Mouse (Mus musculus) frontal cortex, postnatal 10 days (tissue): Measurements from ENCODE around the gene Lcn11.
"Not testable (repeated sequence)": the region's sequence is repeated elsewhere in the genome, so short reads cannot be mapped to it uniquely, and the experiment has no call there.

Source experiments
- DNase-seq, 2 experiments: peaks; one replicate each; pipeline ENCODE4 v3.0.0; 2022; ENCODE audit warnings: low spot score in 2 of 2, mixed read lengths in 1 of 2

Lcn11 gene

GRCm38 (mm10) chr2:25776717-25777116, at the start of gene Lcn11:
Gene Lcn11, plus strand, starts transcription at chr2:25777017.
- DNase-seq, result no peak

GRCm38 (mm10) chr2:25733199-25733930, 43.5 kb upstream of the Lcn11 start:
- DNase-seq, result no peak

GRCm38 (mm10) chr2:25736709-25737108, 40.1 kb upstream of the Lcn11 start, which contains the start of gene Obp2b:
Gene Obp2b, plus strand, starts transcription at chr2:25737009.
- DNase-seq, result not testable (repeated sequence)

DNA sequence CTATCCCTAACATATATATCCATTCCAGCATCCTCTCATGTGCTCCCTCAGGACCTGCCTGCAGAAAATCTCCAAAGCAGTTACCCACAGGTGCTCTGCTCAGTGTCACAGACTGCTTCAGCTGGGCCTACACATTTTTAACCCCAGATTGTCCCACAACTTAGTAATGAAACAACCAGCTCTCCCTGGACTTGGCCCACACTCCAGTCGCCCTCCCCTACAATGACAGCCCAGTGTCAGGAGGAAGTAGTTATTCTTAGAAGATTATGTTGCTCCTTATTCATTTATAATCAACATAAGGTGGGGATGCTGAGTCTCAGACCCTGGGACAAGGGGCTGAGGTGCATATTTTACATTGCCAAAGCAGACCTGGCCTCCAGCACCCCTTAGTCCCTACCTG, 35.1 kb upstream of the Lcn11 start:
- no peak for DNase-seq

DNA sequence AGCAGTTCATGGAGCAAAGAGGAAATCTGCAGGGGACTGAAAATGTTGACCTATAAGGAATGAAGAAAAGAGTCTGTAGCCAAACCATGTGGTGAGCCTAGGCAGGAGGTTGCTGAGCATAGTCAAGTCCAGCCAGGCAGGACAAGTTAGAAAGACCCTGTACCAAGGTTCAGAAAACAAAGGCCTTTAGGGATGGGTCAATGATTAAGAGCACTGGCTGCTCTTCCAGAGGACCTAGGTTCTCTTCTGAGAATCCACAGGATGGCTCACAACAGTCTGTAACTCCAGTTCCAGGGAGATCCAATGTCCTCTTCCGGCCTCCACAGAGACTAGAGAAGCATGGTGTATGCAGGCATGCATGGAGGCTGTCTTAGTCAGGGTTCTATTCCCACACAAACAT, 22.6 kb upstream of the Lcn11 start:
- DNase-seq, result no peak

DNA sequence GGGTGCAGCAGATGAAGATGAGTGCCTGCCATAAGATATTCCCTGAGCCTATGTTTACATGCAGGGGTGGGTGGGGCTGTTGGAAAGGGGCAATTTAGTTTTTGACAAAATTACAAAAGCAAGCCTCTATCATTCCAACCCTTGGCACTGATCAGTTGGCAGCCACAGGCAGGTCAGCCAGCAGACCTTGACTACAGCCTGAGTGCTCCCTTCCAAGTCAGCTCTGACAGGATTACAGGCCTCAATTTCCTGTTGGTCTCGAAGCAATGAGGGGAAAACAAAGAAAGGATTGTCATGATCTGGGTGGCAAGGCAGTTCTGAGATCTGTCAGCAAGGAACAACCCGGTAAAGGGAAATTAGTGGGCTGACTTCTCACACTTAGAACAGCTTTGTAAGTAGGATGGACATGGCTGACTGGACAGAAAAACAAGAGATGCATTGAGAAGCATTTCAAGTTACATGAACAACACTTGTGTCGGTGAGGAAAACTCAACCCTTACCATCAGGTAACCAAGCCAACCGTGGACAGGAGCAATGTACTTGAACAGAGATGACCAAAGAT, 18.7 kb upstream of the Lcn11 start:
- no peak for DNase-seq

DNA sequence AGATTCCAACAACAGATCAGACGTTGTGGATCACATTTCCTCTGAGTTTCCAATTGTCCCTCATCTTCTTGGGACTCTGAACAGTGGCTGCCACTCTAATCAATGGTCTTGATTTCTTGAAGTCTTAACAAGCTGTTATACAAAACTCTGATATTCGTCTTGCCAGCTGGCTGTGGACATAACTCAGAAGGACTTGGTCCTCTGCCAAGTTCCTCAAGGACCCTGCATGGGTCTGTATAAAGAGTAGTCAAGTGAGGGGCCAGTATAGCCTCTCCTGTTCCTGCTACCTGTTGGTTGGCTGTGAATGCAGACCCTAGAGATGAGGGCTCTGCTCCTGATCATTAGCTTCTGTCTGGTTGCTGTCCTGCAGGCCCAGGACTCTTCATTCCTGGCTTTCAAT, 11.5 kb upstream of the Lcn11 start, which contains the start of gene Lcn3:
Gene Lcn3, plus strand, starts transcription at position 301 of the 400 bp plus-strand sequence.
- DNase-seq, result no peak

DNA sequence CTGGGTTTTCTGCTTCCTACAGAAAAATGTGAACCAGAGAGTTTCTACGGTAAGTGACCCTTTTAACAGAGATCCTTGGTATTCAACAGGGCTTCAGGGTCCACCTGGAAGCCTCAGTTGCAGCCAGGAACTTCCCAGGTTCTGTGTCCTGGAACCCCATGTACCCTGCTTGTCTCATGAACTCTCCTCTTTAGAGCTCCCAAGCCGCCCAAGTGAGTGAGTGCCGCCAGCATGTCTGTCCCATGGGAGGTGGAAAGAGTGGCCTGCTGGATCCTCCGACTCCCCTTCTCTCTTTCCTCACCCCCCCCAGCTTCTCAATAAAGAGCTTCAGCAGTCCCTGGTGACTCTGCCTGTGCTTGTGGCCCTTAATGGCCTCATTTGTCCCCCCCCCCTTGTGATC, 9.1 kb upstream of the Lcn11 start:
- DNase-seq, result no peak

DNA sequence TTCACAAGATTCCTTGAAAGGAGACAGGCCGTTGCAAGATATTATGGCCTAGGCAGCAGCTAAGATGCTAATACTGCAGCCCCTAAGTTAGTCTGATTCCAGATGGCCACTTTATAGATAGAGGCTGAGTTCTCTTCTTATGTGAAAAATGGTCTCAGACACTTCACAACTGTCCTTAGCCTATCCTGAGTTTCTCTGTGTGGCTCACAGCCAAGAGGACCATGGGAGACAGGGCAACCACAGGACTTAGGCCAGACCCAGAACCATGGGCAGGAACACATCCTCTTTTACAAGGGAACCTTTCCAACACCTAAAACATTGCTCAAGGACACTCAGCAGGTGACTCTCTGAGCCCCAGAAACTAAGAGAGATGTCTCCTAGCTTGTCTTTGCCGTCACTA, 3.3 kb upstream of the Lcn11 start:
- DNase-seq, result no peak

DNA sequence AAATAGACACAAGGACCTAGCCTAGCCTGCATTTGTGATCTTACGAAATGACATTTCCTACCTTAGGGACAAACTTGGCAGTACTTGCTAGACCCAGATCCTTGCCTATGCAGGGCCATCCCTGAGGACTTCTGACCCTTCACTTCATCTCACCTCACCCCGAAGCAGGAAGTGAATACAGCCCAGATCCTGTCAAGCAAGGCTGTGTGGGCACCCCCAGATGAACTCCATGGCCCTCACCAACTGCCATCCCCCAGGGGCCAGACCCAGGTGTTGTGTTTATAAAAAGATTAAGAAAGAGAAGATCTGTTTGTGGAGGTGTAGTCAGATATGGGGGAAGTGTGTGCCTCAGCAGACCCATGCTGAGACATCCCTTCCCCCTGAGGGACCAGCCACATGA, 2.2 kb upstream of the Lcn11 start:
- no peak for DNase-seq

GRCm38 (mm10) chr2:25775991-25776390, 826 bp upstream of the Lcn11 start:
- no peak for DNase-seq

DNA sequence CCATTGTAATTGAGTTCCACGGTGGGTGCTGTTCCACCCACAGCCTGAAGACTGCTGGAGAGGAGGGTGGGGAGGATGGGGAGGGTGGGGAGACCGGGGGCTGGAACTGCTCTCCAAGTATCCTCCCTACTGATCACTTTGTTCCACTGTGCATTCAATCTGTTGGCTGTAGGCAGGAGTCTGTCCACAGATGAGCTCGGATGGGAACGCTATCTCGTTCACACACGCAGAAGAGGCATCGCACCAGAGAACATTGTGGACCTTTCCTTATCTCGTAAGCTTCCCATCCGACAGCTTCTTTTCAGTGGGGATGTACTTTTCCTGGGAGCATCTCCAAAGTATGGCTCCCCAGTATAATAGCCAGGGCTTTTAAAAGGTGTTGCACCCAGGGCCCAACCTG, 2.3 kb downstream of the Lcn11 start:
- no peak for DNase-seq

GRCm38 (mm10) chr2:25780921-25781320, 4.1 kb downstream of the Lcn11 start:
- no peak for DNase-seq

DNA sequence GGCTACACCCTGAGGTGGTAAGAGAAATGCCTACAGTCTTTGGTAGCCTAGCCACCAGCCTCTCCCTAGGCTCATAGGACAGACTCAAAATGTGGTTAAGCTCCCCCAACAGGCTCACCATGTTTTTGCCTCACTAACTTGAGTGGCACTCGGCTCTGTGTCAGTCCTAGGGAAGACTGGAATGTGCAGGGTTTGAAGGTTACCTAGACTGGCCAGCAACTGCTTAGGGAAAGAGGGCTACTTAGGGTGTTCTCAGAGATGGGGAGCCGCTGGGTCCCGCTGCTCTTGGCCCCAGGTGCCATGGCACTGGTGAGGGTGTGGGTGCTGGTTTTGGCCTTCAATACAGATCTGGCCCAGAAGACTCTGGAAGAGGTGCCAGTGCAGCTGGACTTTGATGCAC, 5.1 kb downstream of the Lcn11 start, which contains the start of gene Gm13539:
Gene Gm13539, plus strand, starts transcription at position 301 of the 400 bp plus-strand sequence.
- no peak for DNase-seq

DNA sequence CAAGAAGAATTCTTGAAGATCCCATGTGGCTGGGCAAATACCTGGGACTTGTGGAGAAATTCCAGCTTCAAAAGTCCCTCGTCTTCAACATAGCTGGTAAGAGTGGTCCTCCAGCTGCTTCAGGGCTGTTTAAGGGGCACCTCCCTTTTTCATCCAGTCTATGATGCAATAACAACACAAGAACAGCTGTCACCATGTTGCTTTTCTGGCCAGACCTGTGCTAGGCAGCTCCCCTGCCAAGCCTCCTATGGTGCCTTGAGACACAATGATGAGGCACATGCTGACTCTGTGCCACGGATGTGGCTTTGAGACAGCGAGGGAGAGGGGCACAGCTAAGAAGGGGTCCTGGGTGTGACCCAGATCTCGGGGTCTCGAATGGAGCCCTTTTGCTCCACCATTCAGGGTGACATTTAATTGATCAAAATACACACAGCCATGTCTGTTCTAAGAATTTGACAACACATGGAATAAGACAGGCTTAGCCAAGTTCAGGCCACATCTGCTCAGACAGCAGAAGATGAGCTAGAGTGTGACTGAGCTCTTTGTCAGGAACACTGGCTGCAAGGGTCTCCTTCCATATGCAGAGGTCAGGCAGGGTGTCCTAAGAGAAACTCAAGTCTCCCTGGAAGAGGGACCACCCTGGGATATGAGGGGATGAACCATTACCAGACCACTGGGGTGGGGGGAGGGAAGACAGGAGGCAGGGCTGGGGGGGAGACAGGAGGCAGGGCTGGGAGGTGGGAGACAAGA, 8.9 kb downstream of the Lcn11 start:
- DNase-seq, result no peak

- no peak for DNase-seq
Observed at GRCm38 (mm10) chr2:25789092-25789491, 12.3 kb downstream of the Lcn11 start.

GRCm38 (mm10) chr2:25797635-25798034, 20.8 kb downstream of the Lcn11 start:
- no peak for DNase-seq

DNA sequence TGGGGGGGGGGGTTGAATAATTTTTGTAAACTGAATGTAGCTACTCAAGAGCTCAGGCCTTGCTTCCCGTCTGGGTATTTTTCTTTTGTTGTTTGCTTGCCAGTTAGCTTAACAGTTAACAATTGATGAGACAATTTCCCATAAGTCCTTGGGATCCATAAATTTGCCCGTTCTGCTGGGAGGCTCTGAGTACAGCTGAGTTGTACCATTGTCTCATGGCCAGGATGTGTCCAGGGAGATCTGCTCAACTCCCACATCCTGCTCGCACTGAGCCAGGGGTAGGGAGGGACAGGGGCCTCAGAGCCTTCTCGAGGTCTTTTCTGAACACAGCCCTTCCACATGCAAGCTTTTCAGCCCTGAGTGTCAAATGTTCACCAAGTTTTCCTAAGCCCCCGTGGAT, 21.2 kb downstream of the Lcn11 start:
- no peak for DNase-seq

DNA sequence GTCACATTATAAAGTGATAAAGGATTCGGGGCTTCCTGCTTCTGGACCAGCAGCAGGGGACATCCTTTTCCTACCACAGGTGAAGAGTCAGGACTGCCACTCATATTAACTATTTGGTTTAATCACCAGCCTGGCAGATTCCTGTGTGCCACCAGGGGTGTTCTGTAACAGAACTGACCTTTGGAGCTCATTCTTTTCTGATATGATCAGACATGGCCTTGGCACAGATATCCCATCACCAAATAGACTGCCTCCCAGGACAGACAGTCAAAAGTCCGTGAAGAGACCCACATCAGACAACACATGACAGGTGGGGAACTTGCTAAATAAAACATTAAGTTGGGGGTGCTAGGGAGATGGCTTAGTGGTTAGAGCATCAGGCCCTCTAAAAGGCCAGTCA, 34.9 kb downstream of the Lcn11 start:
- DNase-seq, result no peak

DNA sequence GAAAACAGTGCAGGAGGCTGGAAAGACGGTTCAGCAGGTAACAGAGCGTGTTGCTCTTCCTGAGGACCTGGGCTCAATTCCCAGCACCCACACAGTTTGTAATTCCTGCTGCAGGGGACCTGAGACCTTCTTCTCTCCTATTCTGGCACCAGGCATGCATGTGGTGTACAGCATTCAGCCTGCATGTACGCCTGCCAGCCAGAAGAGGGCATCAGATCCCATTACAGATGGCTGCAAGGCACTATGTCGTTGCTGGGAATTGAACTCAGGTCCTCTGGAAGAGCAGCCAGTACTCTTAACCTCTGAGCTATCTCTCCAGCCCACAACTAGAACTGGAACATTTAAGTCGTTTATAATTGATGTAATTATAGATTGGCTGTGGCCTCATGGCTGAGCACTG, 36.5 kb downstream of the Lcn11 start:
- DNase-seq, result no peak

DNA sequence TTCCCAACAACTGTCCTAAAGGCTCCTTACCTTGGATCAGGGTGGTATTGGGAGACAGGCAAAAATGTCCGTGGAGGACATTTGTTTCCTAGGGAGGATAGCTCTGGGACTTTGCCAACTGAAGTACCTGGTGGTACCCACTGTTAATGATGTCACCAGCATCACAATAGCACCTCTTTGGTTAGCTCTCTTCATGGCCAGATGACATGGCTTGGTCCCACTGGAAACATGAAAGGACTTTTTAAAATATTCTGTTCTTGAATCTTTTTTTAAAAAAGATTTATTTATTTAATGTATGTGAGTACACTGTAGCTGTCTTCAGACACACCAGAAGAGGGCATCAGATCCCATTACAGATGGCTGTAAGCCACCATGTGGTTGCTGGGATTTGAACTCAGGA, 38.9 kb downstream of the Lcn11 start, which contains the start of gene Glt6d1:
Gene Glt6d1, minus strand, starts transcription at position 101 of the 400 bp plus-strand sequence.
- DNase-seq, result not testable (repeated sequence)

GRCm38 (mm10) chr2:25822806-25823205, 46.0 kb downstream of the Lcn11 start, which contains the start of gene Lcn9:
Gene Lcn9, plus strand, starts transcription at chr2:25823153.
- DNase-seq, result no peak

DNA sequence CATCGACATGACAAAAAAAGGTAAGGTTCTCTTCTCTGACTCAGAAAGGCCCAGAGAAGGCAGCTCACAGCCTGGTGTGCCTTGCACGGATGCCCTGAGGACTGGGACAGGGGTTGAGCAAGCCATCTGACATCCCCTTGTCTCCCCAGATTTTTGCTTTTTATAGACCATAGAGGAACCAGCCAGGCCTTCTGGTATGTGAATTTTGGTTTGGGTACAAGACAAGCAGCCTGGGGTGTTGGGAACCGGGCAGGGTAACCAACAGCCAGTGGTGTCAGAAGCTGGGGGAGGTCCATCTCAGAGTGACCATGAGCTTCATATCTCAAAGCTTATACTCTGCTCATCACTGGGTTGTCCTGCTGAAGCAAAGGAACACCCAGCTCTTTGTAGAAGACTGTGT, 47.9 kb downstream of the Lcn11 start:
- DNase-seq, result no peak
